Mouse (Mus musculus) embryonic facial prominence, embryonic 14.5 days (tissue): ENCODE results near the gene Dennd5b. TPM values are rescaled to one million over a fixed set of nuclear protein-coding genes. Genes with fewer than 3 reads are reported as not detected.

ENCODE experiments used
- ATAC-seq: fragments of 200-750 bp; cut with Nextera tagmentation; 2 replicates; pipeline ENCODE4 v1.8.0; 2017; ENCODE audit warnings: low read depth, moderate number of reproducible peaks, moderate TSS enrichment
- DNase-seq: peaks from one replicate; pipeline ENCODE4 v3.0.0-alpha.2; 2015; ENCODE audit warnings: low spot score
- H3K27ac ChIP-seq: fragments of 300-500 bp; sonication (generic); replicated peaks from 2 replicates; pipeline ENCODE4 v1.5.1; 2014; ENCODE audit warnings: low read depth, mild to moderate bottlenecking, low read length, moderate library complexity
- H3K27me3 ChIP-seq: fragments of 300-500 bp; sonication (generic); replicated peaks from 2 replicates; pipeline ENCODE4 v1.6.1; 2014; ENCODE audit warnings: low read length; ENCODE audit not compliant: control insufficient read depth, insufficient read depth
- H3K36me3 ChIP-seq: fragments of 300-500 bp; sonication (generic); 2 replicates; pipeline ENCODE4 v1.6.1; 2014; ENCODE audit warnings: low read length, mixed read lengths; ENCODE audit not compliant: control insufficient read depth, insufficient read depth
- H3K4me1 ChIP-seq: fragments of 300-500 bp; sonication (generic); 2 replicates; pipeline ENCODE4 v1.6.1; 2014; ENCODE audit warnings: antibody characterized with exemption, low read length; ENCODE audit not compliant: control insufficient read depth, insufficient read depth
- H3K4me2 ChIP-seq: fragments of 300-500 bp; sonication (generic); 2 replicates; pipeline ENCODE4 v1.6.1; 2014; ENCODE audit warnings: low read depth, mild to moderate bottlenecking, low read length, moderate library complexity, mixed read lengths
- H3K4me3 ChIP-seq: fragments of 300-500 bp; sonication (generic); 2 replicates; pipeline ENCODE4 v1.5.1; 2014; ENCODE audit warnings: low read depth, mild to moderate bottlenecking, low read length
- H3K9ac ChIP-seq: fragments of 300-500 bp; sonication (generic); 2 replicates; pipeline ENCODE4 v1.6.1; 2014; ENCODE audit warnings: low read depth, mild to moderate bottlenecking, low read length, moderate library complexity, mixed read lengths
- H3K9me3 ChIP-seq: fragments of 300-500 bp; sonication (generic); 2 replicates; pipeline ENCODE4 v1.6.1; 2016; ENCODE audit warnings: low read length; ENCODE audit not compliant: control insufficient read depth
- WGBS: fragments of 180-500 bp; shearing (Covaris S2); extraction: QIAGEN DNeasy Blood & Tissue Kit; methylation state at CpG from one replicate; pipeline ENCODE4 v1.1.7; 2014; 5-methylcytosine and 5-hydroxymethylcytosine counted together
- polyA plus RNA-seq: library from polyadenylated mRNA; unstranded; fragments of >200 nt; fragmentation: Nextera tagmentation; extraction: Ambion mirVana; gene quantifications from 2 replicates; pipeline ENCODE4 v1.2.1, GENCODE M21; 2014

Gene Dennd5b
- polyA plus RNA-seq, 1 experiment from 2014 or later: 4.8 TPM

DNA sequence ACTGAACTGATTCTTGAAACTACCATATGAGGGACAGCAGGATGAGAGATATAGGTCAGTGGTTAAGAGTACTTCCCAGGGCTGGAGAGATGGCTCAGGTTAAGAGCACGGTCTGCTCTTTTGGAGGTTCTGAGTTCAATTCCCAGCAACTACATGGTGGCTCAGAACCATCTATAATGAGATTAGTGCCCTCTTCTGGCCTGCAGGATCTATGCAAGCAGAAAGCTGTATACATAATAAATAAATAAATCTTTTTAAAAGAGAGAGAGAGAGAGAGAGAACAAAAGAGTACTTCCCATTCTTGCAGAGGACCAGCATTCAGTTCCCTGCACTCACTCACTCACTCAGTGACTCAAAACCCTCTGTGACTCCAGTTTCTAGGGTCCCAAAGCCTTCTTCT lies 142.8 kb downstream of the Dennd5b start:
- Histone ChIP-seq H3K27ac (no peak overlapping the region), H3K36me3 (no peaks in the 10 kb centered on the region), H3K4me3 (no peak overlapping the region), H3K27me3 (no peaks in the 10 kb centered on the region), H3K4me1 (no peaks in the 10 kb centered on the region), H3K9ac (no peak overlapping the region), H3K9me3 (no peaks in the 10 kb centered on the region), H3K4me2 (no peak overlapping the region)
- no peak for DNase-seq
- 97% methylated on average over 1 of the region's 1 CpGs for WGBS
- no peak for ATAC-seq

DNA sequence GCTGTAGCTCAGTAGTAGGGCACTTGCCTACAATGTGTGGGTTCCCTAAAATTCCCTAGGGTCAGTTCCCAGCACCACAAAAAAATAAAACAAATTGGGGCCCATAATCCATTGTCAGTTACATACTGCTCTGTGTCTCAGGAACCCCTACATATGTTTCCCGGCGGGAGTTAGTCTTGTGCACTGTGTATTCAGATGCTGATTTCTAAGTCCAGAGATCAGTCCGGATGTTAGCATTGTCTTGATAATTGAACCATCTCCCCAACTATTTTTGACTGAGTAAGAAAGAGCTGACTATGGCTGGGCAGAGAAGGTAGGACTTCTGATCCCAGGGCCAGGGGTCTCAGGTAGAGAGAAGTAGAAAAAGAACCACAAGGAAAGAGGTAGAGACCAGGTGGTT lies 144.4 kb downstream of the Dennd5b start:
- 85% methylated on average over 3 of the region's 3 CpGs for WGBS

DNA sequence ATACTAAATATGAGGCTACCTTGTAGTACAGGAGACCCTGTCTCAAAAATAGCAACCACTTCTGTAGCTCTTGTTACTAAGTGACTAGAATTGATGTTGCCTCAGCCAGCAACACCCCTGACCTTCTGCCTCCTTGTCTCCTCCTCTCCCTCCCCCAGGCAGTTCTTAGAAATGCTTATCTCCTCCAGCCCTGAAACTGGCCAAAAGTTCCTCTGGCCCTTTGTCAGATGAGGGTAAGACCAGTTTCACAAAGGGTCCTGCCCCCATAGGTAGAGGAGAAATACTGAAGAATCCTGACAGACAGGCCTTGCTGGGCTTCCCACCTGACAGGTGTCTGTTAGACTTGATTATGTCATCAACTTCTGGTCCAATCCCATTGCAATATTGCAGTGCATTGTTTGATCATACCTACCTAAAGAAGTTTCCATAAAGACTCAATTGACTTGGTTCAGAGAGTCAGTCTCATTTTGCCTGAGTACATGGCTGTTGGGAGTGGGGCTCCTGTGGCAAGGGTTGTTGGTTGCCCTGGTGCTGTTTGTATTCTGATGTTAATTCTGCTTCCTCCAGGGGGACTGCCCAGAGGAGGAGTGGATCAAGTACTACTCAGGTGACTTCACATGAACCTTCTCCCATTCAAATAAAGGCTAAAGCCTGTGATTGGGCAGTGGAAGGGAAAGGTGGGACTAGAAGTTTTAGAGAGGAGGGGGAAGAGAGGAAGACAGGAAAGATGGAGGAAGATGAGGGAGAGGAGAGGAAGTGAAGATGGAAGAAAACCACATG lies 145.6 kb downstream of the Dennd5b start:
- Histone ChIP-seq H3K9ac (no peak overlapping the region), H3K4me3 (no peak overlapping the region), H3K36me3 (no peaks in the 10 kb centered on the region), H3K9me3 (no peaks in the 10 kb centered on the region), H3K4me2 (no peak overlapping the region), H3K27ac (no peak overlapping the region), H3K27me3 (no peaks in the 10 kb centered on the region), H3K4me1 (no peaks in the 10 kb centered on the region)
- no peak for ATAC-seq
- DNase-seq: no peak

More for the DNA sequence above, 144.4 kb downstream of the Dennd5b start:
- H3K9me3 ChIP-seq: no peaks in the 10 kb centered on the region
- H3K4me1 ChIP-seq: no peaks in the 10 kb centered on the region
- ATAC-seq (no peak), DNase-seq (no peak)
- H3K4me2 ChIP-seq: no peak overlapping the region
- H3K36me3 ChIP-seq: no peaks in the 10 kb centered on the region
- H3K27ac ChIP-seq: no peak overlapping the region
- H3K9ac ChIP-seq: no peak overlapping the region
- H3K4me3 ChIP-seq: no peak overlapping the region
- no peaks in the 10 kb centered on the region for H3K27me3 ChIP-seq

GRCm38 (mm10) chr6:148946881-148947405 lies 154.5 kb downstream of the Dennd5b start:
- Histone ChIP-seq H3K9me3 (no peaks in the 10 kb centered on the region), H3K4me1 (peaks cover 3% of the 10 kb centered on the region; the same call in 1 of the 2 replicates), H3K4me2 (peak overlapping the region; percentile 79), H3K27me3 (no peaks in the 10 kb centered on the region), H3K36me3 (0 out of 2 replicates have a peak, but pooled peaks cover 1% of the 10 kb centered on the region), H3K9ac (peak overlapping the region; percentile 92), H3K4me3 (peak overlapping the region; percentile 77), H3K27ac (peak overlapping the region; percentile 91)
- 25% methylated on average over 11 of the region's 11 CpGs for WGBS
- no peak; the same call in 1 of the 2 replicates for ATAC-seq
- DNase-seq: peak; percentile 48

DNA sequence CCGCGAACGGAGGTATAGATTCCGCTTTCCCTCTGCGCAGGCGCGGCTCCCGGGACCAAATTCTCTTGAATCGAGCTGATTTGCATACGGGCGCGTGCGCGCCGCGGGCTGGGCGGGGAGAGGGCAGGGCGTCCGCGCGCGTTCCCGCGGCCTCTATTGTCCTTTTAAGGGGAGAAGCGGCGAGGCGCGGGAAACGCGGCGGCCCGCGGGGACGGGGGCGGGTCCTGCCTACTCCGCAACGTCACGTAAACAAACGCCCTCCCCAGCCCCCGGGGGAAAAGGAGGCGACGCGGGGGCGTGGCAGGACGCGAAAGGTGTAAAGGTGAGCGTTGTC lies 155.1 kb downstream of the Dennd5b start, which contains the start of gene Sinhcaf:
Sinhcaf (minus strand) TSS at position 59 of the 334 bp plus-strand sequence.
- Histone ChIP-seq H3K9ac (peak within 1 kb of the TSS; percentile 92), H3K27me3 (no peaks in the 10 kb centered on the region), H3K4me3 (peak within 1 kb of the TSS; percentile 77), H3K4me2 (peak within 1 kb of the TSS; percentile 79), H3K36me3 (0 out of 2 replicates have a peak, but pooled peaks cover 4% of the 10 kb centered on the region), H3K9me3 (no peaks in the 10 kb centered on the region), H3K4me1 (peaks cover 3% of the 10 kb centered on the region; the same call in 1 of the 2 replicates), H3K27ac (peak within 1 kb of the TSS; percentile 91)
- DNase-seq: peak; percentile 99
- peak; percentile 86 for ATAC-seq
- 1% methylated on average over 35 of the region's 47 CpGs for WGBS

DNA sequence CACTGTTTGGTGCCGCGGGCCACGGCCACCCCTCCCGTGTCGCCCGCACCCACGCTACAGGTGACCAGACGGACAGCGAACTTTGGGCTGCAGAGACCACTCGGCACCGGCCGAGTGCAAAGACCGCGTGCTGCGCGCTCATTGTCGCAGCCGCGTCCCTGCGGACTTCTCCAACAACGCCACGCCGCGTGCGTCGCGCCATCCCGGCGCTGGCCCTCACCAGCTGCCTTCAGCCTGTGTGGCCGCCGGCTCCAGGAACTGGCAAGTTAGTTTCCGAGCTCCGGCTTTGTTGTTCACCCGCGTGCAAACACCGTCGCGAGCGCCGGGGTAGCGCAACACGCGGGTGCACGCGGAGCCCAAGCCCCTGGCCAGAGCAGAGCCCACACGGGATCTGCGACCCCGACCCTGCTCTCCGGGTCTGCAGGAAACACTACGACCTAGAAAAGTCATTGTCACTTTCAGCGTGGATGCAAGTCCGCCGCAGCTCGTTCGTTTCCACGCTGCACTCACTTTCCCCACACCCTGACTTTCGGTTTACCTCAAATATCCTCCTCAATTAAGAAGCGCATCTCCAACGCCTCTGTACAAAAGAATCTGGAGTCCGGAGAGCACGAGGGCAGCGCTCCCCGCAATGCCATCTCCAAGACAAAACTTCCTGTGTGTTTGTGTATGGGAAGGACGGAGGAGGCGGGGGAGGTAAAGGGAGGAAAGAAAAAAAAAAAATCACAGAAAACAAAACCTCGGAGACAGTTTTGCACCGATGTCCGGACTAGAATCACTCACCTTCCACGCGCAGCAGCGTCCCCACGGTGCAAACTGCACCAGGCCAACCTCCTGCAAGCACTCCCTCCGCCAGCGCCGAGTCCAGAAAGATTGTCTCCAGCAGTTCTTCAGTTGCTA lies 155.7 kb downstream of the Dennd5b start:
- peak overlapping the region; percentile 91 for H3K27ac ChIP-seq
- ATAC-seq: peak; percentile 12; the same call in 1 of the 2 replicates
- peak overlapping the region; percentile 79 for H3K4me2 ChIP-seq
- no peaks in the 10 kb centered on the region for H3K27me3 ChIP-seq
- peak overlapping the region; percentile 77 for H3K4me3 ChIP-seq
- 0 out of 2 replicates have a peak, but pooled peaks cover 4% of the 10 kb centered on the region for H3K36me3 ChIP-seq
- no peaks in the 10 kb centered on the region for H3K9me3 ChIP-seq
- under 1% methylated on average over 40 of the region's 75 CpGs for WGBS
- peak overlapping the region; percentile 92 for H3K9ac ChIP-seq
- peaks cover 3% of the 10 kb centered on the region; the same call in 1 of the 2 replicates for H3K4me1 ChIP-seq
- DNase-seq: peak; percentile 50

DNA sequence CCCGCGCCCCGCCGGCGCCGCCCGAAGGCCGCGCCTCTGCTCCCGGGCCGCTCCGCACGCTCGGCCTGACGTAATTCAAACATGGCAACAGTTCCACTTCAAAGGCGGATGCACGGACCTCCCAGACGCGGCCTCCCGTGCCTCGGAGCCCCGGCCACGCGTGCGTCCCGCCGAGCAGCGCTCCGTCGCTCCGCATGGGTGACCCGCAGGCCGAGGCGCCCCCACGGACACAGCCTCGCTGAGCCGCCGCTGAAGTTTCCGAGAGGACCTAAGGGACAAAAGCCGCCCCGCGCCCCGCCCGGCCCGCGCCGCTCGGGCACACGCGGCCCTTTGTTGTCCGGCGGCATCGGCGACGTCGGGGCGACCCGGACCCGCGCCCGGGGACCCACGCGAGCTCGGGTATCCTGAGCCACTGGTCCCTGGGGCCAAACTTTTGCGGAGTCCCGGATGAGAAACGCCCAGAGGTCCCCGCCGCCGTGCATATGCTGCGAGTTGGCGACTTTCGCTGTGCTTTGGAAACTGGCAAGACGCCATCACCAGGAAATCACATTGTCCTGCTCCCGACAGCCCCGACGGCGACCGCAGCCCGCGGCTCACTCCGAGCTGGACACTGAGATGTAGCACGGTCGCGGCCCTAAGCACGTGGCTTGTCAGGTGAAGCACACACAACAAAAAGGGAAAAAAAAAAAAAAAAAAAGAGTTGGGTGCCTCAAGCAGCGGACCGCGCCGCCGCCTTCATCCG lies 156.5 kb downstream of the Dennd5b start:
- DNase-seq (peak; percentile 75), ATAC-seq (peak; percentile 63)
- Histone ChIP-seq H3K27ac (peak overlapping the region; percentile 91), H3K9ac (peak overlapping the region; percentile 92), H3K4me1 (peaks cover 3% of the 10 kb centered on the region; the same call in 1 of the 2 replicates), H3K27me3 (no peaks in the 10 kb centered on the region), H3K4me3 (peak overlapping the region; percentile 77), H3K9me3 (no peaks in the 10 kb centered on the region), H3K36me3 (0 out of 2 replicates have a peak, but pooled peaks cover 4% of the 10 kb centered on the region), H3K4me2 (peak overlapping the region; percentile 79)
- WGBS: 0% methylated on average over 40 of the region's 92 CpGs
